Mouse (Mus musculus): ENCODE results near the gene Fbxo39. TPM values are rescaled to one million over a fixed set of nuclear protein-coding genes. Genes with fewer than 3 reads are reported as not detected.

The Fbxo39 gene
- polyA plus RNA-seq (2015; fragmentation: Illumina TruSeq; extraction: RNeasy Lipid Tissue Mini Kit (QIAGEN cat#74804); ENCODE audit: insufficient read depth, low read depth, low replicate concordance) = not detected

GRCm38 (mm10) chr11:72314151-72314895, at the start of gene Fbxo39:
Fbxo39 (plus strand) TSS chr11:72314444.

DNA sequence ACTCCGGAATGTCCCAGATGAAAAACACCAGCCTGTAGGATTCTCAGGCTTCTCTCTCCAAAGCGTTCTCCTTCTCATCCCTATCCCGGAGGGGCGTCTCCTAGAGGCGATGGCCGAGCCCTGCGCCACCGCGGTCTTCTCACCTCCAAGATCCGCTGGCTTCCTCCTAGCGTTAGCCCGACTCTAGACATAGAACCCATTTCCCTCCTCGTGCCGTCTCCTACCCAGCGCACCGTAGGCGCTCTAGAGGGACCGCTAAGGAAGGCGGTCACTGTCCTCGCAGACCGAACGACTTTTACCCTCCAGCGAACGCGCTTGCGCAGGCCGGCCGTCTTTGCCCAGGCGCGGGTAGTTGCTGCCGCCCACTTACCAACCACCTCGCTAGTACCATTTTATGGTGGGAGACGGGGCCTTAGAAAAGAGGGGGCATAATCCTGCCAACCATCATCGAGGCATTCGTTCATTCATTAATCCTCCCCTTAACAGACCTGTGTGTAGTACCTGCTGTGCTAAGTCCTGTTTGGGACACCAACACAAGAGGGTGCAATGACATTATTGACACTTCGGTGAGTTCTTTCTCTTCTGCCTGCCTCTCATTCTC, 47.2 kb upstream of the Fbxo39 start, which contains the start of gene Slc13a5:
Gene Slc13a5 (minus strand): TSS at position 263 of the 601 bp plus-strand sequence.

DNA sequence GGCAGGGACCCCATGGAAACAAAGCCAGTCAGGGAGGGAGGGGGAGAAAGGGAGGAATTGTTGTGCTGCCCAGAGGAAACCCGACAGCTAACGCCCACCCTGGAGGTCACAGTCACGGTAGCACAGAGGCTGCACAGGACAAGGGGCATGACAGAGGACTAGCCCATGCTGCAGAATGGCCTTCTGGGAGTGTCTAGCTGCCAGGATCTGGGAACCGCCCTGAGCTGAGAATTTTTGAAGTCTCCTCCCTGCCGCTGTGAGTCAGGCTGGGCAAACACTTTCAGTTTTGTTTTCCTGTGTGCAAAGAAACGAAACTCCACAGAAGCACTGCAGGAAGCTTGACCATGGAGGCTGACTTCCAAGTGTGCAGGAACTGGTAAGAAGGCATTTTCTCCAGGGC, 12.9 kb upstream of the Fbxo39 start, which contains the start of gene Xaf1:
Gene Xaf1 (plus strand): TSS at position 296 of the 400 bp plus-strand sequence.

GRCm38 (mm10) chr11:72362347-72362741, 48.1 kb downstream of the Fbxo39 start, which contains the start of gene Tekt1:
Tekt1 (minus strand) TSS chr11:72362442.

Other genes starting within 250 kb of the Fbxo39 start
- gene Pitpnm3, start 178.7 kb upstream of the Fbxo39 start, polyA plus RNA-seq (2015; fragmentation: Illumina TruSeq; extraction: RNeasy Lipid Tissue Mini Kit (QIAGEN cat#74804); ENCODE audit: insufficient read depth, low read depth, low replicate concordance) = 3.7 TPM
- gene Gm43951, start 107.6 kb upstream of the Fbxo39 start, polyA plus RNA-seq (2015; fragmentation: Illumina TruSeq; extraction: RNeasy Lipid Tissue Mini Kit (QIAGEN cat#74804); ENCODE audit: insufficient read depth, low read depth, low replicate concordance) = not detected
- 3.9 TPM for gene 4933427D14Rik, start 107.0 kb upstream of the Fbxo39 start, polyA plus RNA-seq (2015; fragmentation: Illumina TruSeq; extraction: RNeasy Lipid Tissue Mini Kit (QIAGEN cat#74804); ENCODE audit: insufficient read depth, low read depth, low replicate concordance)
- 45.2 TPM for gene Txndc17, start 106.9 kb upstream of the Fbxo39 start, polyA plus RNA-seq (2015; fragmentation: Illumina TruSeq; extraction: RNeasy Lipid Tissue Mini Kit (QIAGEN cat#74804); ENCODE audit: insufficient read depth, low read depth, low replicate concordance)
- 3.6 TPM for gene Med31, start 98.9 kb upstream of the Fbxo39 start, polyA plus RNA-seq (2015; fragmentation: Illumina TruSeq; extraction: RNeasy Lipid Tissue Mini Kit (QIAGEN cat#74804); ENCODE audit: insufficient read depth, low read depth, low replicate concordance)
- not detected for gene Slc13a5, start 47.2 kb upstream of the Fbxo39 start, polyA plus RNA-seq (2015; fragmentation: Illumina TruSeq; extraction: RNeasy Lipid Tissue Mini Kit (QIAGEN cat#74804); ENCODE audit: insufficient read depth, low read depth, low replicate concordance)
- gene Xaf1, start 12.8 kb upstream of the Fbxo39 start, polyA plus RNA-seq (2015; fragmentation: Illumina TruSeq; extraction: RNeasy Lipid Tissue Mini Kit (QIAGEN cat#74804); ENCODE audit: insufficient read depth, low read depth, low replicate concordance) = 8.9 TPM
- not detected for gene Tekt1, start 48.0 kb downstream of the Fbxo39 start, polyA plus RNA-seq (2015; fragmentation: Illumina TruSeq; extraction: RNeasy Lipid Tissue Mini Kit (QIAGEN cat#74804); ENCODE audit: insufficient read depth, low read depth, low replicate concordance)
- gene Smtnl2, start 97.3 kb downstream of the Fbxo39 start, polyA plus RNA-seq (2015; fragmentation: Illumina TruSeq; extraction: RNeasy Lipid Tissue Mini Kit (QIAGEN cat#74804); ENCODE audit: insufficient read depth, low read depth, low replicate concordance) = 3.6 TPM
- gene Ggt6, start 121.1 kb downstream of the Fbxo39 start, polyA plus RNA-seq (2015; fragmentation: Illumina TruSeq; extraction: RNeasy Lipid Tissue Mini Kit (QIAGEN cat#74804); ENCODE audit: insufficient read depth, low read depth, low replicate concordance) = 0.61 TPM
- gene Mybbp1a, start 126.9 kb downstream of the Fbxo39 start, polyA plus RNA-seq (2015; fragmentation: Illumina TruSeq; extraction: RNeasy Lipid Tissue Mini Kit (QIAGEN cat#74804); ENCODE audit: insufficient read depth, low read depth, low replicate concordance) = 21.5 TPM
- 25.8 TPM for gene Spns2, start 175.5 kb downstream of the Fbxo39 start, polyA plus RNA-seq (2015; fragmentation: Illumina TruSeq; extraction: RNeasy Lipid Tissue Mini Kit (QIAGEN cat#74804); ENCODE audit: insufficient read depth, low read depth, low replicate concordance)
- 0.22 TPM for gene Spns3, start 236.1 kb downstream of the Fbxo39 start, polyA plus RNA-seq (2015; fragmentation: Illumina TruSeq; extraction: RNeasy Lipid Tissue Mini Kit (QIAGEN cat#74804); ENCODE audit: insufficient read depth, low read depth, low replicate concordance)